Mouse (Mus musculus): ENCODE data around the gene Eif4enif1. TPM values are rescaled to one million over a fixed set of nuclear protein-coding genes. Genes with fewer than 3 reads are reported as not detected.
A peak's percentile ranks its signal among the peaks of the same experiment; 100 is the strongest.
"Not testable (repeated sequence)": the region's sequence is repeated elsewhere in the genome, so short reads cannot be mapped to it uniquely, and the experiment has no call there.

The Eif4enif1 gene
- polyA plus RNA-seq (2015; fragmentation: Nextera tagmentation; extraction: Ambion mirVana) = 12.6 and 14.9 TPM in 2 replicates

DNA sequence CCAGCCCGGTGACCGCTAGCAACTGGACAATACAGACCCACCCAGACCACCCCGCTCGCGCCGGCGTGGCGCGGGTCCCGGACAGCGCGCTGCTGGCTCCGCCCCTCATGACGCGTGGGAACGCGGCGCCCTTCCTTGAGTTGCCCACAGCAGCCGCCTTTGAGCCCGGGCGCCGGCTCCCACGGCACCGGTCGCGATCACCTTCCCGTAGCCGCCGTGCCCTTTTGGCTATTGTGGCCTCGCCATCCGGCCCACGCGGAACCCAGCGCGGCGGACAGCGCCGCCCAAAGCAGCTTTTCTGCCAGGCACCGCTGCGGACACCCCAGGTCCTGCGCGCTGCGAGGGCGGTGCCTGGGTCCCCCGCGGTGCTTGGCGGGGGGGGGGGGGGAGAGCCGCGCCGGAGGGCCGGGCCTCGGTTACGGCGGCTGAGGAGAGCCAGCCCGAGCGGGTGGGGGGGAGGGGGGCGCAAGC is at the start of gene Eif4enif1:
Gene Eif4enif1, plus strand, starts transcription at position 162 of the 471 bp plus-strand sequence.
- Histone ChIP-seq H3K27me3 (ENCODE audit: insufficient read depth, low read length) (no peaks in the 10 kb centered on the region), H3K9ac (replicated peaks) (peak within 1 kb of the TSS; percentile 64), H3K9me3 (ENCODE audit: low read length) (no peaks in the 10 kb centered on the region), H3K27ac (ENCODE audit: low read depth) (peak within 1 kb of the TSS; percentile 62), H3K4me1 (ENCODE audit: insufficient read depth) (peaks cover 5% of the 10 kb centered on the region; the same call in 1 of the 2 replicates), H3K4me2 (ENCODE audit: low read depth, low read length) (peak within 1 kb of the TSS; percentile 44), H3K4me3 (ENCODE audit: low read depth, low read length) (peak within 1 kb of the TSS; percentile 50), H3K36me3 (replicated peaks; ENCODE audit: insufficient read depth, low read length) (peaks cover 23% of the 10 kb centered on the region)
- DNase-seq (peak; percentile 92), ATAC-seq (peak; percentile 86)
- TF ChIP-seq CTCF (IDR thresholded peaks at IDR 0.05; ENCODE audit: low read depth) (no peak), EP300 (IDR thresholded peaks at IDR 0.05; ENCODE audit: low read depth) (no peak)
- WGBS (ENCODE audit: insufficient replicate concordance) = 1% methylated on average over 35 of the region's 57 CpGs

DNA sequence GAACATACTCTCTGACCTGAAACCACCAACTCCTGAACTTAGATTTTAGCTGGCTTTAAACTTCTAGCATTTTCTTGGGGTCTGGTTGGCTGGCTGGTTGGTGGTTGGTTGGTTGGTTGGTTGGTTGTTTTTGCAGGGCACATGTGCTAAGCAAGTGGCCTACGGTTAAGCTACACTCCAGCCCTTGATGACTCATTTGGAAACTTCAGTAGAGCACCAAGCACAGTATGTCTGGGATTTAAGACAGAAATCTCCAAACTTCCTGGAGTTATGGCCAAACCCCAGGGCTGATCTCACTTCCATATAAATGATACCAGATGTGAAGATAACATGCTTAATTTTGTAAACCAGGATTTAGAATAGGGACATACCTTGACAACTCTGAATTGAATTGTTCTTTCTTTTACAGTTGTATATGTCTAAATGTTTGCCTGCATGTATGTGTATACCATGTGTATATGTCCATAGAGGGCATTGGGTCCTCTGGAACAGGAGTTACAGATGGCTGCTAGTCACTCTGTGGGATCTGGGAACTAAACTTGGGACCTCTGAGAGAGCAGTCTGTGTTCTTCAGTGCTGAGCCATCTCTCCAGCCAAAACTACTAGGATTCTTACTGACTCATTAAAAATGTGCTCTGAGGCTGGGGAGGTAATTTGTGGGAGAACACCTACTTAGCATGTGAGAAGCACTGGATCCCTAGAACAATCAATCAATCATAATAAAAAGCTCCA is 48.4 kb upstream of the Eif4enif1 start:
- H3K36me3 ChIP-seq (replicated peaks; ENCODE audit: insufficient read depth, low read length); H3K4me1 ChIP-seq (ENCODE audit: insufficient read depth); H3K27ac ChIP-seq (ENCODE audit: low read depth); DNase-seq; H3K4me3 ChIP-seq (ENCODE audit: low read depth, low read length); H3K4me2 ChIP-seq (ENCODE audit: low read depth, low read length); H3K27me3 ChIP-seq (ENCODE audit: insufficient read depth, low read length); H3K9ac ChIP-seq (replicated peaks); H3K9me3 ChIP-seq (ENCODE audit: low read length): not testable (repeated sequence)
- 60% methylated on average over 1 of the region's 1 CpGs for whole genome bisulfite sequencing (ENCODE audit: insufficient replicate concordance)
- peak; percentile 12 for ATAC-seq

DNA sequence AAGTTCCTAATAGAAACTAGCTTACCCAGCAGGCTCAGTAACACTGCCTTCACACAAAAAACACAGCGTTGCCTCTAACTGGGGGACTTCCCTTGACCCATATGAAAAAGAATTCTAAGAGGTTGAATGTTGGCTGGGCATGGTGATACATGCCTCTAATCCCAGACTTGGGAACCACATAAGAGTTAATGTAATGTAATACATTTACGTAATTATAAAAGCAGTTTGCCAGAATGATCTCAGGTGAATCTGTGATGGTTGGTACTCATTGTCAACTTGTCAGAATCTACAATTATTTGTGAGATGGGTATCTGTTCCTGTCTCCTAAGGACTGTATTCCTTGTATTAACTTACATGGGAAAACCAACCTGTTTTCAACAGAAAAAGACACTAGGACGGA is 45.2 kb upstream of the Eif4enif1 start:
- H3K36me3 ChIP-seq (replicated peaks; ENCODE audit: insufficient read depth, low read length); H3K4me3 ChIP-seq (ENCODE audit: low read depth, low read length); H3K27ac ChIP-seq (ENCODE audit: low read depth); H3K4me1 ChIP-seq (ENCODE audit: insufficient read depth); H3K9me3 ChIP-seq (ENCODE audit: low read length); H3K9ac ChIP-seq (replicated peaks); H3K27me3 ChIP-seq (ENCODE audit: insufficient read depth, low read length); H3K4me2 ChIP-seq (ENCODE audit: low read depth, low read length); ATAC-seq; DNase-seq: not testable (repeated sequence)
- 78% methylated on average over 2 of the region's 3 CpGs for WGBS (ENCODE audit: insufficient replicate concordance)

- H3K9me3 ChIP-seq (ENCODE audit: low read length); H3K9ac ChIP-seq (replicated peaks); H3K4me1 ChIP-seq (ENCODE audit: insufficient read depth); H3K27me3 ChIP-seq (ENCODE audit: insufficient read depth, low read length); DNase-seq; H3K4me3 ChIP-seq (ENCODE audit: low read depth, low read length); ATAC-seq; H3K4me2 ChIP-seq (ENCODE audit: low read depth, low read length); H3K27ac ChIP-seq (ENCODE audit: low read depth); H3K36me3 ChIP-seq (replicated peaks; ENCODE audit: insufficient read depth, low read length): not testable (repeated sequence)
- WGBS (ENCODE audit: insufficient replicate concordance) = 86% methylated on average over 6 of the region's 6 CpGs
Measured at GRCm38 (mm10) chr11:3157996-3158395, 44.2 kb upstream of the Eif4enif1 start.

DNA sequence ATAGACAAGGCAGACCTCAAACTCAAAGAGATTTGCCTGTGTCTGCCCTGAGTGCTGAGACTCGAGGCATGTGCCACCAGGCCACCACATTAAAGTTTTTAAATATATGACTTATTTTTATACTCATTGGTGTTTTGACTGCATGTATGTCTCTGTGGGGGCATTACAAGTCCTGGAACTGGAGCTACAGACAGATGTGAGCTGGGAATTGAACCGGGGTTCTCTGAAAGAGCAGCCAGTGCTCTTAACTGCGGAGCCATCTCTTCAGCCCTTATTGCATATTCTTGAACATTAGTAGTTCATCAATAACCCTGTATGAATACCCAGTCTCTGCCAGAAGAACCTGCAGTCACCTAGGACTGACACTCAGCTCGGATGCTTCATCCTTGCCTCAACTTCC is 43.4 kb upstream of the Eif4enif1 start:
- not testable (repeated sequence) for ATAC-seq; H3K9ac ChIP-seq (replicated peaks); H3K4me1 ChIP-seq (ENCODE audit: insufficient read depth); H3K27ac ChIP-seq (ENCODE audit: low read depth); H3K4me2 ChIP-seq (ENCODE audit: low read depth, low read length); H3K36me3 ChIP-seq (replicated peaks; ENCODE audit: insufficient read depth, low read length); H3K4me3 ChIP-seq (ENCODE audit: low read depth, low read length); H3K9me3 ChIP-seq (ENCODE audit: low read length); H3K27me3 ChIP-seq (ENCODE audit: insufficient read depth, low read length); DNase-seq
- 83% methylated on average over 4 of the region's 4 CpGs for WGBS (ENCODE audit: insufficient replicate concordance)

DNA sequence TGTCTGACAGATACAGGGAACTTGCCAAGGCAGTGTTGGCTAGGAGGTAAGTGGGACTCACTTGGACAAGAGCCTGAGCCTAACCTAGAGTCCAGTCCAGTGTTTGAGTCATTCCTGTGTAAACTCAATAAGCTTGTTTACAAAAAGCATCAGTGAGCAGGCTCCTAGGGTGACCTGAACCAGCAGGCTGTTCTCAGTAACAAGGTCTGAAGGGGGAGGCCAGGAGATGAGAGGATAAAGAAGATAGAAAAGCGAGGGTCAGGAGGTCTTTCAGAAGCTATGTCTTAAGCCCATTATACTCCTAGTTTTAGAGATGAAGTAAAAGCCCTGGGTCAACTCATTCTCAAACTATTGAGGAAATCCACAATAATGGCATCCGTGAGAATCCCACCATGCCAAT is 40.8 kb upstream of the Eif4enif1 start:
- not testable (repeated sequence) for H3K4me2 ChIP-seq (ENCODE audit: low read depth, low read length); H3K27ac ChIP-seq (ENCODE audit: low read depth); H3K4me1 ChIP-seq (ENCODE audit: insufficient read depth); H3K4me3 ChIP-seq (ENCODE audit: low read depth, low read length); H3K36me3 ChIP-seq (replicated peaks; ENCODE audit: insufficient read depth, low read length); H3K9ac ChIP-seq (replicated peaks); H3K9me3 ChIP-seq (ENCODE audit: low read length); H3K27me3 ChIP-seq (ENCODE audit: insufficient read depth, low read length); DNase-seq; ATAC-seq
- 40% methylated on average over 1 of the region's 2 CpGs for WGBS (ENCODE audit: insufficient replicate concordance)

GRCm38 (mm10) chr11:3162236-3162897 is 39.8 kb upstream of the Eif4enif1 start:
- not testable (repeated sequence) for H3K4me1 ChIP-seq (ENCODE audit: insufficient read depth); H3K9ac ChIP-seq (replicated peaks); H3K4me2 ChIP-seq (ENCODE audit: low read depth, low read length); H3K27me3 ChIP-seq (ENCODE audit: insufficient read depth, low read length); H3K36me3 ChIP-seq (replicated peaks; ENCODE audit: insufficient read depth, low read length); H3K4me3 ChIP-seq (ENCODE audit: low read depth, low read length); DNase-seq; H3K9me3 ChIP-seq (ENCODE audit: low read length); H3K27ac ChIP-seq (ENCODE audit: low read depth)
- WGBS (ENCODE audit: insufficient replicate concordance) = 54% methylated on average over 5 of the region's 5 CpGs
- peak; percentile 10 for ATAC-seq

DNA sequence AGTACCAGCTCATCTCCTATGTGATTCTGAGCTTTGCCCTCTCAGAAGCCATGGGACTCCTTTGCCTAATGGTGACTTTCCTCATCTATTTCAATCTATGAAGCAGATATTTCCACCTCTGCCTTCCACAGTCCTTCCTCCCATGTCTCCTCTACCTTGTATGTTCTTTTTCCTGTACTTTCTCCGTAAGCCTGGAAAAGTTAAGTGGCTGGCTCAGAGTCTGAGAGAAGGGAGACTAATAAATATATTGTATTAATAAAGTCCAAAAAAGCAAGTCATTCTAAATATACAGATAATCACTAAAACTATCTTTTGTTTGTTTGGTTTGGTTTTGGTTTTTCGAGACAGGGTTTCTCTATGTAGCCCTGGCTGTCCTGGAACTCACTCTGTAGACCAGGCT is 39.1 kb upstream of the Eif4enif1 start:
- whole genome bisulfite sequencing (ENCODE audit: insufficient replicate concordance) = 80% methylated on average over 2 of the region's 2 CpGs
- H3K9me3 ChIP-seq (ENCODE audit: low read length); DNase-seq: not testable (repeated sequence)

DNA sequence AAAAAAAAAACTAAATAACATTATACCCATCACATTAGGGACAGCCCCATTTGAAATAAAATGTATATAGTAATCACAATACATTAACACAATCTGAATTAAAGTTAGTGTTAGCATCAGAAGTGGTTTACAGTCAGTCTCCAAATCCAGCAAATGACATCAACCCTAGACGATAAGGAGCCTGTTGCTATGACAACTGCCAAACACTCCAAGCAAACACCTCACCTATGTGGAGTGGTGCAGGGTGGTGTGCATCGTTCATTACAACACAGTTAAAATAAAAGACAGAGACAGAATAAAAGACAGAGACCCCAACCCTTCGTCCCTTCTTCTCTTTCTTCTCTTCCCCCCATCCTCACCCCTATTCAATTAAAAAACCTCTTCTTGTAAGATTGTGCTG is 38.5 kb upstream of the Eif4enif1 start:
- not testable (repeated sequence) for H3K4me2 ChIP-seq (ENCODE audit: low read depth, low read length); H3K4me3 ChIP-seq (ENCODE audit: low read depth, low read length); DNase-seq; H3K36me3 ChIP-seq (replicated peaks; ENCODE audit: insufficient read depth, low read length); H3K27ac ChIP-seq (ENCODE audit: low read depth); H3K4me1 ChIP-seq (ENCODE audit: insufficient read depth); H3K27me3 ChIP-seq (ENCODE audit: insufficient read depth, low read length); ATAC-seq; H3K9ac ChIP-seq (replicated peaks); H3K9me3 ChIP-seq (ENCODE audit: low read length)
- 50% methylated on average over 3 of the region's 3 CpGs for WGBS (ENCODE audit: insufficient replicate concordance)

More for the DNA sequence above, 39.1 kb upstream of the Eif4enif1 start:
- H3K4me1 ChIP-seq (ENCODE audit: insufficient read depth); H3K4me2 ChIP-seq (ENCODE audit: low read depth, low read length); H3K36me3 ChIP-seq (replicated peaks; ENCODE audit: insufficient read depth, low read length); ATAC-seq; H3K27me3 ChIP-seq (ENCODE audit: insufficient read depth, low read length); H3K4me3 ChIP-seq (ENCODE audit: low read depth, low read length); H3K27ac ChIP-seq (ENCODE audit: low read depth); H3K9ac ChIP-seq (replicated peaks): not testable (repeated sequence)
